Mouse (Mus musculus) spleen, adult 2 months (tissue): Measurements from ENCODE around the gene Prox1.

ENCODE experiments used
- CTCF ChIP-seq: fragments of 200-500 bp; IDR thresholded peaks from 2 replicates; pipeline ENCODE4 v1.5.1; 2011; ENCODE audit warnings: mild to moderate bottlenecking, inconsistent platforms; ENCODE audit not compliant: insufficient read depth, insufficient read length, insufficient replicate concordance; ENCODE audit errors: extremely low read depth
- POLR2A ChIP-seq: fragments of 200-500 bp; IDR thresholded peaks from 2 replicates; pipeline ENCODE4 v1.6.1; 2011; ENCODE audit warnings: low read depth, low read length, inconsistent platforms

GRCm38 (mm10) chr1:190137943-190138342, 32.6 kb downstream of the Prox1 start:
- TF ChIP-seq CTCF, result no peak
- no peak for TF ChIP-seq POLR2A
